Mouse (Mus musculus) macrophage (primary cell): ENCODE data around the gene Zfhx2. TPM values are rescaled to one million over a fixed set of nuclear protein-coding genes. Genes with fewer than 3 reads are reported as not detected.

ENCODE experiments used
- H3K27ac ChIP-seq: fragments of 350-480 bp; formaldehyde crosslinking; 2 replicates; pipeline ENCODE4 v1.9.0; 2021
- H3K36me3 ChIP-seq: fragments of 350-480 bp; formaldehyde crosslinking; 2 replicates; pipeline ENCODE4 v1.9.0; 2021; ENCODE audit errors: inconsistent target
- H3K4me3 ChIP-seq: fragments of 350-480 bp; formaldehyde crosslinking; 2 replicates; pipeline ENCODE4 v1.9.0; 2021; ENCODE audit errors: inconsistent target
- H3K79me2 ChIP-seq: fragments of 350-480 bp; formaldehyde crosslinking; 2 replicates; pipeline ENCODE4 v1.9.0; 2021; ENCODE audit errors: inconsistent target
- WGBS: methylation state at CpG from one replicate; pipeline ENCODE4 v1.1.7; 2026; ENCODE audit warnings: inconsistent platforms; ENCODE audit not compliant: missing documents; 5-methylcytosine and 5-hydroxymethylcytosine counted together
- polyA plus RNA-seq: library from polyadenylated mRNA; stranded (reverse); fragments of 250-400 nt; gene quantifications from 3 replicates; pipeline ENCODE4 v1.2.4, GENCODE M21; 2018; ENCODE audit warnings: inconsistent platforms

Gene Zfhx2
- polyA plus RNA-seq, 1 experiment from 2014 or later: 2.9 TPM

DNA sequence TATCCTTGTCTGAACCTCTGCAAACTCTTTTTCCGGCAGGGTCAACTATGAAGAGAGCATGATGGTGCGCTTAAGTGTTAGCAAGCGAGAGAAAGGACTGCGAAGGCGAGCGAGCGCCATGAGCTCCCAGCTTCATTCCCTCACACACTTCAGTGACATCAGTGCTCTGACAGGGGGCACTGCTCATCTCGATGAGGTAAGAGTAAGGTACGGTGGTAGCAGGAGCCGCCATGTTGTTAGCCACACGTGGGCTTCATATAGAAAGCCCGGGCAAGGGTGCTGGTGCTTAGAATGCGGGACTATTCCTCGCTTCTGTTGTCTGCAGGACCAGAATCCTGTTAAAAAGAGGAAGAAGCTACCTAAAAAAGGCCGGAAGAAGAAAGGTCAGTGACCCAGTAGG is 69.1 kb downstream of the Zfhx2 start:
- Histone ChIP-seq H3K36me3 (peaks cover 62% of the 10 kb centered on the region), H3K4me3 (no peak overlapping the region), H3K79me2 (peaks cover 21% of the 10 kb centered on the region), H3K27ac (no peak overlapping the region)
- 93% methylated on average over 15 of the region's 15 CpGs for WGBS

DNA sequence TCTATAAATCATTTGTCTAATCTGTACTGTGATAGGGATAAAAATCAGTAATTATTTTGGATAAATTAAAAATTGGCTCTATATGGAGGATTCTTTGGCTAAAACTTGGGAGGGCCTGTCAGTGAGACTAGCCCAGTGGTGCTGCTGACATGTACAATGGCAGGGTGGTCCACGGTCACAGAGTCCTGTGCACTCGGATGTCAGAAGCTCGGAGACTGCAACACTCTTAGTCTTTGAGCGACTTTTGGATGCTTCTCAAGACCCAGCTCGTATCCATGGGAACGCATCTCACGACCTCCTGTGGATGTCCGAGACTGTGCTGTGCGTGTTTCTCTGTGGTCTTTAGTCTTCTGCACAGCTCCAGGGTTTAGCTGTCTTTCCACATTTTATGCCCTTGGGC is 71.7 kb downstream of the Zfhx2 start:
- Histone ChIP-seq H3K4me3 (no peak overlapping the region), H3K27ac (no peak overlapping the region), H3K36me3 (peaks cover 70% of the 10 kb centered on the region), H3K79me2 (peaks cover 48% of the 10 kb centered on the region)
- 95% methylated on average over 9 of the region's 9 CpGs for WGBS

DNA sequence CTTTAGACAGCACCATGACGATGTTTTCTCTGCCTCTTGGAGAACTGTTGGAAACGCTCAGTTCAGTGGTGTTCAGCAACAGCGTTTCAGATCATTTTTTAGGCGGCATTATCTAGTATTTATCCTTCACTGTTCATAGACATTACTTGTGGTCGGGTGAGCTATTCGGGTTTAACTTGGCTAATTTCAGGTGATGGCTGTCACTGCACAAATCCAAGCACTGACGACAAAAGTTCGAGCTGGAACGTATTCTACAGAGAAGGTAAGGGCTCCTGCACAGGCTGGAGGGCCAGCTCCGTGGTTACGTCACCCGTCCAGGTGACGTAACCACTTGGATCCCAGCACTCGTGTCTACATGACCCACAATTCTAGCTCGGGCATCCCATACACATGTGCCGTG is 75.2 kb downstream of the Zfhx2 start:
- Histone ChIP-seq H3K27ac (no peak overlapping the region), H3K4me3 (no peak overlapping the region), H3K36me3 (peaks cover 41% of the 10 kb centered on the region), H3K79me2 (peaks cover 48% of the 10 kb centered on the region)
- WGBS: 88% methylated on average over 16 of the region's 16 CpGs

DNA sequence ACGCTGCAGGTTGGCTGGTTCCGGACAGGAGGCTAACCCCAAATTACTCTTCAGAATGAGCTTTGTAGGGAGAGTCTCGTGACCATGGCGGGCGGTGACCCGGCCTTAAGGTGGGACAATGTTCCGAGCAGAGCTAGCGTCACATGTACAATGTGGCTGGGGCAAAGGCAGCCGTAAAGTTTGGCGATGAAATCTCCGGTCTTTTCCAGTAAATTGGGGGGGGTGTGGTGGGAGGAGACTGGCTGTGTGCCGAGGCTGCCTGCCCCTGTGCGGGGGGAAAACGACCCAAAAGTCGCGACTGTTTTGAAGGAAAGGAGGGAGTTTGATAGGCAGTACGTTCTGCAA is 76.4 kb downstream of the Zfhx2 start:
- 1% methylated on average over 17 of the region's 17 CpGs for whole genome bisulfite sequencing
- Histone ChIP-seq H3K4me3 (peak overlapping the region; percentile 96), H3K79me2 (peaks cover 48% of the 10 kb centered on the region)

DNA sequence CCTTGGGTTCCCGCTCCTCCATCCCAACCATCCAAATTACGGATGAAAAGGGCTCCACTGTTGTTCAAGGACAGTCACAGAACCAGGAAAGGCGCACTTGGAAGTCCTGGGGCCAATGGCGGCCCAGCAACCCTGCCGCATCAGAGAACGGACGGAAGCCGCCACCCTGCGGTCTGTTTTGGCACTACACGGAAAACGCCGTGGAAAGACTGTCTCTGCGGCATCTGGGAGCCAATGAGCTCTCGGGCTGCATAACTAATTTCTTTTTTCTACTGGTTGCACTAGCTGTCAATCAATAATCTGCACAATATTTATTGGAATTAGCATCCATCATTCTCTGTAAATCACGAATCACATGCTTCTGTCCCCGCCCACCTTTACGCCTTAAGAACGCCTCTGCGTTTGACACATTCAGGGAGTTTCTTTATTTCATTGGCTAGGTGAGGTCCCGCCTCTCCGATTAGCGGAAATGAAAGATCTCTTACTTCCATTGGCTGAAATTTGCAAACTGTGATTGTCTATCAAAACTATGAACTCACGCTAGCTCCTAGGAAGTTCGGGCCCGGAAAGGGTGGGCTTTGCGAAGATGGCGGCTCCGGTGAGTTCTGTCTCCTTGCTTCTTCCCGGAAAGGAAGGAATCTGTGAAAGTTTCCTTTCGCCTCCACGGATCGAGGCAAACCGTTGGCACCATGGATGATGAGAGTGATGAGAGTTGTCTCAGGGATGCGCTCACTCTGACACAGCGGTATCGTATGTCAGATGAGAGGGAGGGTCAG is 76.9 kb downstream of the Zfhx2 start, which contains the start of gene Ngdn:
Gene Ngdn (plus strand): TSS at position 464 of the 776 bp plus-strand sequence.
- under 1% methylated on average over 36 of the region's 36 CpGs for WGBS
- H3K4me3 ChIP-seq: peak within 1 kb of the TSS; percentile 96
- peaks cover 48% of the 10 kb centered on the region for H3K79me2 ChIP-seq
- H3K27ac ChIP-seq: peak within 1 kb of the TSS; percentile 73
- peaks cover 24% of the 10 kb centered on the region; the same call in 1 of the 2 replicates for H3K36me3 ChIP-seq

More for the DNA sequence above, 76.4 kb downstream of the Zfhx2 start:
- H3K36me3 ChIP-seq: peaks cover 30% of the 10 kb centered on the region; the same call in 1 of the 2 replicates
- H3K27ac ChIP-seq: peak overlapping the region; percentile 73

DNA sequence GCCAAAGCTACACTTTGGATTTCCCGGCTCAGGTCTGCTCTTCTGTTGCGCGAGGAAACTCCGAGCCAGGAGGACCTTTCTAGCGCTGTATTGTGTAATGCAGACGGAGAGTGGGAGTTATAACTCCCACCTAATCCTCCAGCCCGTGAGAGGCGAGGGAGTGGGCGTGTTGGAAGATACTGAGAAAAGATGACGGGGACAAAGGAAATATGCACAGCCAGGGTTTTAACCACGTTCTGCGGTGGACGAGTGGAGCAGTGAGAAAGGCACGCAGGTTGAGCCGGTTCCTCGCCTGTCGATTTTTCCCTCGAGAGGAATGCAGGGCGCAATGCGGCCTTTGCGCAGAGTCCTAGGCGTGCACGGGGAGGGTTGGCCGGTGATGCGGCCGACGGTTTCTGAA is 77.5 kb downstream of the Zfhx2 start:
- WGBS: 1% methylated on average over 23 of the region's 27 CpGs
- Histone ChIP-seq H3K79me2 (peaks cover 42% of the 10 kb centered on the region), H3K4me3 (peak overlapping the region; percentile 96), H3K36me3 (peaks cover 19% of the 10 kb centered on the region; the same call in 1 of the 2 replicates), H3K27ac (peak overlapping the region; percentile 61)

DNA sequence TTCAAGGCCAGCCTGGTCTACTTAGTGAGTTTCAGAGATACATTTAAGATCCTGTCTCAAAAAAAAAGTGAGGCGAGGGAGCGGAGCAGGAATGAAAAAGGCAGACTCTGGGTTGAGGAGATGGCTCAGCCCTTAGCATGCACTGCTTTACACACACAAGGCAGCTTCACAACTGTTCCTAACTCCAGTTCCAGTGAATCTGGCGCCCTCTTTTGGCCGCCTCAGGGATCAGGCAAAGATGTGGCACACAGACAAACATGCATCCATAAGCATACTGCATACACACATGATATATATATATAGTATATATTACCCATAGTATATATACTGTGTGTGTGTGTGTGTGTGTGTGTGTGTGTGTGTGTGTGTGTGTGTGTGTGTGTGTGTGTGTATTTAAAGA is 81.0 kb downstream of the Zfhx2 start:
- Histone ChIP-seq H3K36me3 (no peaks in the 10 kb centered on the region), H3K4me3 (no peak overlapping the region), H3K27ac (no peak overlapping the region), H3K79me2 (peaks cover 7% of the 10 kb centered on the region)
- WGBS: 77% methylated on average over 4 of the region's 4 CpGs

Other genes starting within 250 kb of the Zfhx2 start
- 4.1 to 15.5 TPM (median 6.0 TPM) in 3 replicates for gene Homez, start 221.4 kb downstream of the Zfhx2 start, polyA plus RNA-seq
- gene Ppp1r3e, start 214.8 kb downstream of the Zfhx2 start, polyA plus RNA-seq: 9.4 to 27.5 TPM (median 11.3 TPM) in 3 replicates
- 13.5 to 20.1 TPM (median 14.7 TPM) in 3 replicates for gene Bcl2l2, start 208.9 kb downstream of the Zfhx2 start, polyA plus RNA-seq
- gene Gm20521, start 208.9 kb downstream of the Zfhx2 start, polyA plus RNA-seq: 0.28 to 3.5 TPM (median 1.1 TPM) in 3 replicates
- gene Pabpn1, start 199.8 kb downstream of the Zfhx2 start, polyA plus RNA-seq: 71.0 to 98.7 TPM (median 86.0 TPM) in 3 replicates
- gene Slc22a17, start 179.2 kb downstream of the Zfhx2 start, polyA plus RNA-seq: 0.14 to 0.26 TPM in 2 of 3 replicates, not detected in the other
- gene Efs, start 166.2 kb downstream of the Zfhx2 start, polyA plus RNA-seq: not detected in 3 replicates
- not detected in 3 replicates for gene Il25, start 159.6 kb downstream of the Zfhx2 start, polyA plus RNA-seq
- not detected in 3 replicates for gene Cmtm5, start 156.1 kb downstream of the Zfhx2 start, polyA plus RNA-seq
- gene Myh6, start 125.4 kb downstream of the Zfhx2 start, polyA plus RNA-seq: not detected in 3 replicates
- gene Gm17428, start 115.4 kb downstream of the Zfhx2 start, polyA plus RNA-seq: not detected in 3 replicates
- gene Myh7, start 97.7 kb downstream of the Zfhx2 start, polyA plus RNA-seq: not detected in 3 replicates
- 28.2 to 50.2 TPM (median 38.8 TPM) in 3 replicates for gene Ngdn, start 76.9 kb downstream of the Zfhx2 start, polyA plus RNA-seq
- 6.1 to 8.7 TPM (median 8.1 TPM) in 3 replicates for gene Thtpa, start 2.5 kb upstream of the Zfhx2 start, polyA plus RNA-seq
- gene Ap1g2, start 14.3 kb upstream of the Zfhx2 start, polyA plus RNA-seq: 18.1 to 20.8 TPM (median 18.4 TPM) in 3 replicates
- gene Jph4, start 24.6 kb upstream of the Zfhx2 start, polyA plus RNA-seq: 0.05 TPM in 1 of 3 replicates, not detected in the others
- gene Dhrs2, start 129.7 kb upstream of the Zfhx2 start, polyA plus RNA-seq: not detected in 3 replicates